10 mouse cellular contexts compared by ENCODE assay signal in genomic region chr11:75053722-75054121, GRCm38 (mm10).
DNase-seq lines count a peak whose midpoint lies in the region; ATAC-seq and TF ChIP-seq lines count a peak whose summit lies in the region.
"Had no signal": no experiment of that assay in that cellular context is flagged by ENCODE, and none has a peak within 500 bp of the region (broad histone marks: within the 10 kb centered on the region; RNA-seq: fewer than 3 reads in every experiment).

No protein-coding gene starts in this region.

- H3K4me1 ChIP-seq in kidney, postnatal 0 days (replicated peaks; ENCODE audit: insufficient read depth, low read length), result peaks cover 46% of the 10 kb centered on the region
- H3K4me1 ChIP-seq in embryonic facial prominence, embryonic 14.5 days (ENCODE audit: control insufficient read depth, insufficient read depth, low read length), result peaks cover 50% of the 10 kb centered on the region
- H3K4me1 ChIP-seq in intestine, embryonic 14.5 days (replicated peaks; ENCODE audit: control insufficient read depth, insufficient read depth, low read length), result peaks cover 60% of the 10 kb centered on the region
- peaks cover 52% of the 10 kb centered on the region for H3K4me1 ChIP-seq in neural tube, embryonic 13.5 days (replicated peaks)

- peak overlapping the region; percentile 86 for H3K27ac ChIP-seq in kidney, postnatal 0 days
- peak overlapping the region; percentile 87 for H3K27ac ChIP-seq in embryonic facial prominence, embryonic 14.5 days (replicated peaks; ENCODE audit: low read depth, low read length)
- peak overlapping the region; percentile 95 for H3K27ac ChIP-seq in intestine, embryonic 14.5 days (ENCODE audit: low read depth)
- H3K27ac ChIP-seq in neural tube, embryonic 13.5 days (replicated peaks), result peak overlapping the region; percentile 62; the same call in 1 of the 2 replicates

- 28% methylated on average over 7 of the region's 7 CpGs for WGBS in kidney, postnatal 0 days
- 30% methylated on average over 7 of the region's 7 CpGs for WGBS in embryonic facial prominence, embryonic 14.5 days
- WGBS in intestine, embryonic 14.5 days, result 22% methylated on average over 7 of the region's 7 CpGs
- 69% methylated on average over 7 of the region's 7 CpGs for WGBS in neural tube, embryonic 13.5 days

- TF ChIP-seq CTCF in kidney, postnatal 0 days (IDR thresholded peaks at IDR 0.05; ENCODE audit: low read depth), result no peak

- H3K9ac ChIP-seq in kidney, postnatal 0 days (ENCODE audit: low read depth, low read length), result 0 out of 2 replicates have a peak overlapping the region, but pooled peaks have one; percentile 8
- no peak overlapping the region for H3K9ac ChIP-seq in embryonic facial prominence, embryonic 14.5 days (ENCODE audit: low read depth, low read length)
- H3K9ac ChIP-seq in intestine, embryonic 14.5 days (ENCODE audit: low read length), result peak overlapping the region; percentile 42
- H3K9ac ChIP-seq in neural tube, embryonic 13.5 days, result no peak overlapping the region

- H3K27me3 ChIP-seq in kidney, postnatal 0 days (ENCODE audit: insufficient read depth, low read length), result no peaks in the 10 kb centered on the region
- H3K27me3 ChIP-seq in embryonic facial prominence, embryonic 14.5 days (replicated peaks; ENCODE audit: control insufficient read depth, insufficient read depth, low read length), result no peaks in the 10 kb centered on the region
- no peaks in the 10 kb centered on the region for H3K27me3 ChIP-seq in intestine, embryonic 14.5 days (replicated peaks; ENCODE audit: control insufficient read depth, insufficient read depth, low read length)
- H3K27me3 ChIP-seq in neural tube, embryonic 13.5 days, result no peaks in the 10 kb centered on the region

- H3K4me2 ChIP-seq in kidney, postnatal 0 days (ENCODE audit: low read length), result no peak overlapping the region
- peak overlapping the region; percentile 34; the same call in 1 of the 2 replicates for H3K4me2 ChIP-seq in embryonic facial prominence, embryonic 14.5 days (ENCODE audit: low read depth, low read length)
- H3K4me2 ChIP-seq in intestine, embryonic 14.5 days (ENCODE audit: low read length), result peak overlapping the region; percentile 36
- no peak overlapping the region for H3K4me2 ChIP-seq in neural tube, embryonic 13.5 days

- H3K4me3 ChIP-seq in kidney, postnatal 0 days (replicated peaks; ENCODE audit: low read depth, low read length), result no peak overlapping the region
- H3K4me3 ChIP-seq in embryonic facial prominence, embryonic 14.5 days (ENCODE audit: low read depth, low read length), result no peak overlapping the region
- no peak overlapping the region for H3K4me3 ChIP-seq in intestine, embryonic 14.5 days (ENCODE audit: low read depth, low read length)
- no peak overlapping the region for H3K4me3 ChIP-seq in neural tube, embryonic 13.5 days
- H3K4me3 ChIP-seq: myocyte had no signal

- no peak for DNase-seq in kidney, postnatal 0 days (ENCODE audit: low spot score)
- DNase-seq in kidney, adult 11 months, result no peak
- DNase-seq in embryonic facial prominence, embryonic 14.5 days (ENCODE audit: low spot score), result no peak
- no peak for DNase-seq in intestine, embryonic 14.5 days (ENCODE audit: low spot score)
- DNase-seq in layer of hippocampus, postnatal 25 days (ENCODE audit: extremely low spot score in 1 of 2, low spot score in 1 of 2), result no peak
- DNase-seq in T-cell, adult 2 months (ENCODE audit: low spot score), result no peak
- DNase-seq in ovary, postnatal 14 days (ENCODE audit: low spot score), result no peak
- DNase-seq: gastrocnemius, postnatal 14 days had no signal

- ATAC-seq in kidney, postnatal 0 days (replicated peaks; ENCODE audit: low FRiP score, low read depth), result no peak
- peak; percentile 11; the same call in 1 of the 2 replicates for ATAC-seq in embryonic facial prominence, embryonic 14.5 days (ENCODE audit: low read depth)
- ATAC-seq in intestine, embryonic 14.5 days (replicated peaks; ENCODE audit: low FRiP score, low TSS enrichment, low read depth), result no peak; the same call in 1 of the 2 replicates
- ATAC-seq in neural tube, embryonic 13.5 days (ENCODE audit: low read depth), result no peak

- no peaks in the 10 kb centered on the region for H3K36me3 ChIP-seq in kidney, postnatal 0 days (ENCODE audit: insufficient read depth, low read length)
- peaks cover 5% of the 10 kb centered on the region; the same call in 1 of the 2 replicates for H3K36me3 ChIP-seq in embryonic facial prominence, embryonic 14.5 days (ENCODE audit: control insufficient read depth, insufficient read depth, low read length)
- 0 out of 2 replicates have a peak, but pooled peaks cover under 1% of the 10 kb centered on the region for H3K36me3 ChIP-seq in intestine, embryonic 14.5 days (ENCODE audit: control insufficient read depth, insufficient read depth, low read length)
- H3K36me3 ChIP-seq in neural tube, embryonic 13.5 days, result peaks cover 26% of the 10 kb centered on the region

- H3K9me3 ChIP-seq in kidney, postnatal 0 days (replicated peaks; ENCODE audit: low read length), result no peaks in the 10 kb centered on the region
- no peaks in the 10 kb centered on the region for H3K9me3 ChIP-seq in embryonic facial prominence, embryonic 14.5 days (ENCODE audit: control insufficient read depth, low read length)
- no peaks in the 10 kb centered on the region for H3K9me3 ChIP-seq in intestine, embryonic 14.5 days (ENCODE audit: control insufficient read depth, low read length)
- no peaks in the 10 kb centered on the region for H3K9me3 ChIP-seq in neural tube, embryonic 13.5 days

Comparison
In these comparisons a context has a peak if more than half of its experiments do, and no peak if none do; other contexts are left out.
1. H3K4me2 ChIP-seq: peak in embryonic facial prominence, embryonic 14.5 days (single experiment) and intestine, embryonic 14.5 days (single experiment); none in kidney, postnatal 0 days (single experiment) and neural tube, embryonic 13.5 days (single experiment).
2. H3K9ac ChIP-seq: peak in kidney, postnatal 0 days (single experiment) and intestine, embryonic 14.5 days (single experiment); none in embryonic facial prominence, embryonic 14.5 days (single experiment) and neural tube, embryonic 13.5 days (single experiment).
3. Peak in every context shown above with its lines, with median percentiles within 50 percentile points of each other: H3K27ac ChIP-seq.